Mouse (Mus musculus): ENCODE measurements around the gene Slirp. TPM values are rescaled to one million over a fixed set of nuclear protein-coding genes. Genes with fewer than 3 reads are reported as not detected.
"Not testable (repeated sequence)": the region's sequence is repeated elsewhere in the genome, so short reads cannot be mapped to it uniquely, and the experiment has no call there.

Slirp gene
- total RNA-seq, 2 experiments from 2014 or later = 92.6 to 101 TPM

DNA sequence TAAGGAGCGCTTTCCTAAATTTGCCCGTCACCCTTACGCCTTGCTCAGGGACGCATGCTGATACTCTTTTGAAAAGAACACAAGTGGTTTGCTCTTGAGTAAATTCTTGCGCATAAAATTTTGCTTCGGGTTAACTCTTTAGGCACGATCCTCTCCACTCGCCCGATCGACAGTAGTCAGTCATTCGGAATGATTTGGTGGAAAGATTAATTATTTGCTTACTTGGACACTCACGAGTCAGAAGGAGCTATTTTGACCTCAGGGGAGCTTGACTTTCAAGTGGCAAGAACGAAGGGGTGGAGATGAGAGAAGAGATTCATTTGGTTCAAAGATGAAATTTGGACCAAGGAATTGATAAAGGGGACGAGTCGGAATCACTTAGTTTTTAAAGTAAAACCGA is 515 bp downstream of the Slirp start:
- H3K27ac ChIP-seq = peak overlapping the region; percentile 87
- DNase-seq (ENCODE audit: low spot score in 2 of 2) = no peak
- H3K4me3 ChIP-seq = peak overlapping the region; percentile 98
- TF ChIP-seq CTCF (conservative IDR thresholded peaks at IDR 0.05) = no peak

DNA sequence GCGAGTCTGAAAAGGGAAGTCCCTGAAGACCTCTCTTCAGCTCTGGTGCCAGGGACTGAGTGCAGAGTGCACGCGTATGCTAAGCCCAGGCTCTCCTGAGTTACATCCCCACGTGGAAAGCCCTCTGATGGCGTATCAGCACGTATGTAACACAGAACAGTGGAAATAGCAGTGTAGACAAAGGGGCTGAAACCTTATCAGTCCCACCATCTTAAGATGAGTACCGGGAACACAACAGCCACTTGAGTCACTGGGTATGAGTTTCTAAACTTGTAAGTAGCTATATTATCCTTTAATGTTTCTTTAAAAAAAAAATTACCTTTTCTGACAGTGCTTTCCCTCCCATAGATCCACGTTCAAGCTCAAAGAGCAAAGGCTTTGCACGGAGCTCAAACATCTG is 5.8 kb downstream of the Slirp start:
- no peak for DNase-seq (ENCODE audit: low spot score in 2 of 2)
- no peak for TF ChIP-seq CTCF (conservative IDR thresholded peaks at IDR 0.05)
- Histone ChIP-seq H3K4me3 (no peak overlapping the region), H3K27ac (no peak overlapping the region)

DNA sequence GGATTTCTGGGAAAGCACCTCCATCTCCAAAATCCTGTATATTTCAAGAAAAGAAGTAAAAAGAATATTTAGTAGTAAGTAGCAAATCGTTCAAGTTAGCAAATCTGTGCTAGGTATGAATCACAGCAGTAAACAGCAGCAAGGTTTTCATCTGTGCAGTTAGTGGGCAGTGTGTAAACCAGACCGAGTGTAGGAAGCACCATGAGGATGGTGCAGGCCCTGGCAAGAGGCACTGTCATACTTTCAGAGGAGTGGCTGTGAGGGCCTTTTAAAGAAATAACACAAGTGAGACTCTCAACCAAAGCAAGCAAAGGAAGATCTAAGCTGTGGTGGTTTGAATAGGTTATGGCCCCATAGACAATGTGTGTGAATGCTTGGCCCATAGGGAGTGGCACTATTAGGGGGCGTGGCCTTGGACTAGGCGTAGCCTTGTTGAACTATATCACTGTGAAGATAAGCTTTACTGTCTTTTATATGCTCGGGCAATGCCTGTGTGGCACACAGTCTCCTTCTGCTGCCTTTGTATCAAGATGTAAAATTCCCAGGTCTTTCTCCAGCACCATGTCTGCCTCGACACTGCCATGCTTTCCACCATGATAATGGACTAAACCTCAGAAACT is 21.1 kb downstream of the Slirp start:
- no peak overlapping the region for H3K4me3 ChIP-seq
- TF ChIP-seq CTCF (conservative IDR thresholded peaks at IDR 0.05) = no peak
- no peak overlapping the region for H3K27ac ChIP-seq
- DNase-seq (ENCODE audit: low spot score in 2 of 2) = no peak

DNA sequence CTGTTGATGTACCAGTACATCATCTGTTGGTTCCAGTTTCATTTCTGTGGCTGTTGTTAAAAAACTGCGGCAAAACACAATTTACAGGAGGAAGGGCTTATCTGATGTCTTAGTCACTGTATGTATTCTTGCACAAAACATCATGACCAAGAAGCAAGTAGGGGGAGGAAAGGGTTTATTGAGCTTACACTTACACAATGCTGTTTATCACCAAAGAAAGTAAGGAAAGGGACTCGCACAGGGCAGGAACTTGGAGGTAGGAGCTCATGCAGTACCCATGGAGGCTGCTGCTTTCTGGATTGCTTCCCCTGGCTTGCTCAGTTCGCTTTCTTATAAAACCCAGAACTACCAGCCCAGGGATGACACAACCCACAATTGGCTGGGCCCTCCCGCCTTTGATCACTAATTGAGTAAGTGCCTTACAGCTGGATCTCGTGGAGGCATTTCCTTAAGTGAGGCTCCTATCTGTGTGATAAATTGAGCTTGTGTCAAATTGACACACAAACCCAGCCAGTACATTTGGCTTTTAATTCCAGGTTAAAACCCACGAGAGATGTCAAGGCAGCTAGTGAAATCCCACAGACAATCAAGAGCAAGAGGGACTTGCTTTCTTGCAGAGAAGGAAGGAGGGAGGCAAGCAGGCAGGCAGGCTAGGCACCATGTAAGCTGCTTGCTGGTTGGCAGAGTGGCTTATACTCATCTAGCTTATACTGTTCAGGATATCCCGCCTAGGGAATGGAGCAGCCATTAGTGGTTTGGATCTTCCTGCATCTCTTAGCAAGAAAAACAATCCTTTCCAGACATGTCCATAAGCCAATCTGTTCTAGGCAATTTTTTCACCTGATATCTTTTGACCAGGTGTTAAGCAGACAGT is 26.8 kb downstream of the Slirp start:
- TF ChIP-seq CTCF (conservative IDR thresholded peaks at IDR 0.05) = no peak
- no peak for DNase-seq (ENCODE audit: low spot score in 2 of 2)
- Histone ChIP-seq H3K27ac (peak overlapping the region; percentile 7; the same call in 1 of the 2 replicates), H3K4me3 (peak overlapping the region; percentile 82)

DNA sequence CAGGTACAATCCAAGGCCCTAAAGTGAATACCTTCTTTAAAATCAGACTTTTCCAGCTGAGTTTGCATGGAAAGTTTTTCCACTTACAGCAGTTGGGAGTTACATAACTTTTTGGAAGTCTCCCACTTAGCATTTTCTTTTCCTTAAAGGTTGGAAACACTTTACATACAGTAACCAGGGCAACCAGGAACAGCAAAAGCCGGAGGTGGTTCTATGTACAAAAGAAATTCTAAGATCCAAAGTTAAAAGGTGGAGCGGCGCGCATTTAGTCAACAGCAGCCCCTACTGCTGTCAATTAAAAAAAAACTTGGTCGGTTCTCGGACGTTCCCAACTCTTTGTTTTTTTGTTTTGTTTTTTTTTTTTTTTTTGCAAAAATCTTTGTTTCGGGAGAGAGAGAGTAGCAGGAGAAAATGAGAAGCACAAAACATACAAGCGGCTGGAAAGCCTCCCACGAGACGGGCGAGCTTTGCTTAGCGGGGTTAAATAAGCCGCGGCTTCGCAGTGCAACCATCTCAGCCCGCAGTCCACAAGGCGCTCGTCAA is 27.8 kb downstream of the Slirp start:
- H3K4me3 ChIP-seq = peak overlapping the region; percentile 82
- DNase-seq (ENCODE audit: low spot score in 2 of 2) = peak in 1 of 2 experiments; percentile 26
- H3K27ac ChIP-seq = peak overlapping the region; percentile 93
- no peak for TF ChIP-seq CTCF (conservative IDR thresholded peaks at IDR 0.05)

DNA sequence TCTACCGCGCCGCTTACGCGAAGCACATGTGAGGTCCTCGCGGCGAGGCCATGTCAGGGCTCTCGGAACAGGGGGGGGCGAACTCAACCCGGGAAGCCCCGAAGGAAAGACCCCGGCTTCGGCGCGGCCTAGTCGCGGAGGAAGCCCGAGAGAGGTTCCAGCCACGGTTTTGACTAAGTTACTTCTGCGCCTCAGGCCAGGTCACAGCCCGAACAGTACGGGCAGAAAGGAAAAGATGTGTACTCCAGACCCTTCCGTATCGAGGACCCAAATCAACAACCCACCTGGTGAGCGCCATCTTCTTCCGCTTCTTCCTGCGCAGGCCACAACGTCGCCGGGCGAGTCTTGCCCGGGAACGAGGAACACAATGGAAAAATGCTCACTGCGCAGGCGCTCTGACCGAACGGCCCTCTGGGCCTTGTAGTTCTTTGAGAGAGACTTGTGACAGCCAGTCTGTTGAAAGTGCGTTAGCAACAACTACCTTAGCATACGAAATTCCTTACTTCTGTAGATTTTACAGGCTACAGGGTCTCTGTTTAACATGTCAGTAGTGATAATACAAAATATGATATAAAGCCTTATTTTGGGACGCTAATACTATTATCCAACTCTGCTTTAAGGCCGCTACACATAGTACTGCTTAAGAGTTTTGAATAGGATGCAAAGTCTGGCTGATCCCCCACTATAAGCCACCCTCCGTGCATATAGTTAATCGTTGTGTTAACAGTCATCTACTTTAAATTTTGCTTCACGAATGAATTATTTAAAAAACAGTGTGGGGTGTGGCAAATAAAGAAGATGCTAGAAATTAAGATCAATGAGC is 28.5 kb downstream of the Slirp start, which contains the start of gene Snw1:
Gene Snw1 (minus strand): TSS at position 311 of the 823 bp plus-strand sequence.
- peak within 1 kb of the TSS; percentile 82 for H3K4me3 ChIP-seq
- H3K27ac ChIP-seq = peak within 1 kb of the TSS; percentile 93
- peak; percentile 96 to 97 for DNase-seq (ENCODE audit: low spot score in 2 of 2)
- no peak for TF ChIP-seq CTCF (conservative IDR thresholded peaks at IDR 0.05)

DNA sequence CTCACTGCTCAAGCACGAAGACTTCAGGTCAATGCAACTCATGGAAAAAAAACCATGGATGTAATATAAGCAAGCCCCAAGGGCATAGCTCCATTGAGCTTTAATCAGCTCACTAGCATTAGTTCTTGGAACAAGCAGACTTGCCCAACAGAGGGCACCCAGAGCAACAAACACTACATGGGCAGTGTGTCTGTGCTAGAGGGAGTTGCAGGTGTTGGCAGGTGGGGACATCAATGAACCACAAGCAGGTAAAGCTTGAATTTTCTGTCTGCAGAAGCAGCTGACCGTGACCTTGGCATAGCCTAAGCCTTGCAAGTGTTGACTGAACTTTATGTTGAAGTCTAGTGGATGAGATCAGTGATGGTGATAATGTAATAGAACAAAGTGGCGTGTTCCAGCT is 31.1 kb downstream of the Slirp start:
- Histone ChIP-seq H3K27ac (no peak overlapping the region), H3K4me3 (no peak overlapping the region)
- TF ChIP-seq CTCF (conservative IDR thresholded peaks at IDR 0.05) = no peak
- DNase-seq (ENCODE audit: low spot score in 2 of 2) = no peak

DNA sequence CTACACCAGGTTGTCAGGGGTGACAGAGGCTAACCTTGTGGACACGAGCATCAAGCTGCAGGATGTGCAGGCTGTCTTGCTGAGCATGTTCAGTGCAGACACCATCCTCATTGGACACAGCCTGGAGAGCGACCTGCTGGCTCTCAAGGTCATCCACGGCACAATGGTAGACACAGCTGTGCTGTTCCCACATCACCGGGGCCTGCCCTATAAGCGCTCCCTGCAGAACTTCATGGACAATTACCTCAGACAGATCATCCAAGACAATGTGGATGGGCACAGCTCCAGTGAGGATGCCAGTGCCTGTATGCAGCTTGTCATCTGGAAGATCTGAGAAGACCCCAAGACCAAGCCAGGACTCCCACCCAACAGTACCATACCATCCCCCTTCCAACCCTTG is 38.8 kb downstream of the Slirp start:
- H3K27ac ChIP-seq; DNase-seq (ENCODE audit: low spot score in 2 of 2); H3K4me3 ChIP-seq: not testable (repeated sequence)

DNA sequence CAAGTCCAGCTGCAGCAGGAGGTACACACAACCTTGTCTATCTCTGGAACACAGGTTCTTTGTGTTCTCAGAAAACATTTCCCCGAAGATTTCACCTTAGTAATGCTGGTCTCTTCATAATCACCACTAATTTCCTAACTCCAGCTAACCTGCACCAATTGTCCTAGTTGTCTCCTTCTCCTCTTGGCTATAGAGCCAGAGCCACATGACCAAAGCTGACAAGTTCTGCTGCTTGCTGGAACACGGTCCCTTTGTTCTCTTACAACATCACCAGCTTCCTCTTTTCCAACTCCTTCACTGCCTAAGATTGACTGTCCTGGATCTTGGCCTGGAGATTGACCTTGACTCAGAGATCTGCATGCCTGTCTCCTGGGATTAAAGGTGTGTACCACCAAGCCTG is 45.0 kb downstream of the Slirp start:
- H3K27ac ChIP-seq; H3K4me3 ChIP-seq; DNase-seq (ENCODE audit: low spot score in 2 of 2): not testable (repeated sequence)

DNA sequence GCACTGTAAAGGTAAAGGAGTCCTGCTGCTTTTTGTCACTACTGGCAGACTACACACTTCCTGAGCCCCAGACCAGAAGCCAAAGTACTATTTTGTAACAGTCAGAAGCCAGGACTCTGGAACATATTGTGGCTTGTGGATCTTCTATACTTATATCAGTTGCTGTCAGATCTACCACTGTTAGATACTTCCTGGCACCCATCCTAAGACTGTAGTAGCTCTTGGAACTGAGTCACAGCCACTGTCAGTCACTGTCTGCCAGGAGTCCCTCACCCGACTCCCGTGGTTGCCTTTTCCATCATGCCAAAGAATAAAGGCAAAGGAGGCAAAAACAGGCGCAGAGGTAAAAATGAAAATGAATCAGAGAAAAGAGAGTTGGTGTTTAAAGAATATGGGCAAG is 50.7 kb downstream of the Slirp start, which contains the start of gene Gm5788:
Gene Gm5788 (plus strand): TSS at position 301 of the 400 bp plus-strand sequence.
- H3K4me3 ChIP-seq; DNase-seq (ENCODE audit: low spot score in 2 of 2); H3K27ac ChIP-seq: not testable (repeated sequence)

Small RNA genes lying within 50 kb of the gene (microRNA-seq; reads per million reads assigned to microRNA genes)
- gene Mir3068 = 51.4 to 251 reads per million in 2 experiments

Other genes starting within 250 kb of the Slirp start
- 1 to 10 TPM; 3.5 to 4.8 TPM for gene Samd15, start 244.2 kb upstream of the Slirp start, total RNA-seq (2021)
- 10 to 100 TPM; 25.6 to 26.4 TPM for gene Tmed8, start 243.4 kb upstream of the Slirp start, total RNA-seq (2021)
- 1 to 10 TPM; 1.7 to 2.0 TPM for gene Noxred1, start 205.2 kb upstream of the Slirp start, total RNA-seq (2021)
- 10 to 100 TPM; 58.2 to 64.0 TPM for gene Vipas39, start 177.6 kb upstream of the Slirp start, total RNA-seq (2021)
- gene Ahsa1, start 177.4 kb upstream of the Slirp start, total RNA-seq (2021) = 100 to 1,000 TPM; 174 to 176 TPM
- under 1 TPM; 0.32 to 0.33 TPM for gene Ism2, start 144.2 kb upstream of the Slirp start, total RNA-seq (2021)
- gene Sptlc2, start 55.5 kb upstream of the Slirp start, total RNA-seq (2021) = 10 to 100 TPM; 26.0 to 33.8 TPM
- 10 to 100 TPM; 18.1 to 18.6 TPM for gene Alkbh1, start 121 bp downstream of the Slirp start, total RNA-seq (2021)
- gene Snw1, start 28.4 kb downstream of the Slirp start, total RNA-seq (2021) = 10 to 100 TPM; 61.3 to 69.2 TPM
- not detected for gene Gm5788, start 50.8 kb downstream of the Slirp start, total RNA-seq (2021)
- not detected for gene Gm8300, start 70.4 kb downstream of the Slirp start, total RNA-seq (2021)
- not detected for gene Oog1, start 158.8 kb downstream of the Slirp start, total RNA-seq (2021)
- gene Gm4027, start 175.0 kb downstream of the Slirp start, total RNA-seq (2021) = not detected
- not detected for gene Gm16381, start 200.7 kb downstream of the Slirp start, total RNA-seq (2021)